Mouse (Mus musculus): ENCODE measurements around the gene Glul.

GRCm38 (mm10) chr1:153894201-153894893 is 5.4 kb upstream of the Glul start:
- TF ChIP-seq CTCF (IDR thresholded peaks at IDR 0.05; ENCODE audit: extremely low read depth, insufficient read depth, low read length) (no peak), POLR2A (IDR thresholded peaks at IDR 0.05; ENCODE audit: extremely low read depth, insufficient read depth, low read length) (no peak)
